Mouse (Mus musculus): ENCODE results near the gene Plcd1. TPM values are rescaled to one million over a fixed set of nuclear protein-coding genes. Genes with fewer than 3 reads are reported as not detected.

The Plcd1 gene
- total RNA-seq (2012; rRNA removed) (not detected in 2 replicates), polyA plus RNA-seq (2012; ENCODE audit: insufficient read depth in 1 of 2, insufficient read length in 2 of 2, low read depth in 1 of 2, low replicate concordance in 2 of 2, missing spikeins in 1 of 2) (under 1 TPM in 1 of 2 experiments, not detected in 1; 0.36 TPM)

GRCm38 (mm10) chr9:119093419-119094295 is at the start of gene Plcd1:
Gene Plcd1 (minus strand): TSS chr9:119093502.
- H3K27me3 ChIP-seq (ENCODE audit: control insufficient read depth in 1 of 2, insufficient read depth in 2 of 2, low read length in 2 of 2): peaks cover 4 to 5% of the 10 kb centered on the region in 2 experiments; a peak in 3 of 4 replicates

GRCm38 (mm10) chr9:119142066-119142465 is 48.8 kb upstream of the Plcd1 start:
- Histone ChIP-seq H3K79me2 (ENCODE audit: control insufficient read depth, insufficient read depth, low read length, poor library complexity) (no peaks in the 10 kb centered on the region), H3K9me3 (replicated peaks; ENCODE audit: insufficient read depth, low read length) (no peaks in the 10 kb centered on the region), H3K27ac (ENCODE audit: control insufficient read depth, low read depth, low read length) (no peak overlapping the region), H3K27me3 (ENCODE audit: control insufficient read depth in 1 of 2, insufficient read depth in 2 of 2, low read length in 2 of 2) (no peaks in the 10 kb centered on the region; a peak in 1 of 4 replicates), H3K36me3 (ENCODE audit: control insufficient read depth in 1 of 2, insufficient read depth in 2 of 2, low read length in 2 of 2) (no peaks in the 10 kb centered on the region), H3K4me3 (ENCODE audit: control insufficient read depth in 1 of 2, insufficient read depth in 1 of 2, low read depth in 2 of 2, low read length in 2 of 2) (no peak overlapping the region), H3K4me1 (ENCODE audit: control insufficient read depth in 1 of 2, insufficient read depth in 2 of 2, low read length in 2 of 2) (no peaks in the 10 kb centered on the region), H3K9ac (ENCODE audit: control insufficient read depth, low read depth, low read length, poor library complexity, severe bottlenecking) (no peak overlapping the region)
- no peak for DNase-seq (ENCODE audit: low read depth, low spot score)
- TF ChIP-seq JUND (IDR thresholded peaks at IDR 0.05; ENCODE audit: low read depth, low read length): no peak
- no peak for TF ChIP-seq MYB (IDR thresholded peaks at IDR 0.05; ENCODE audit: low read depth, low read length)
- TF ChIP-seq GABPA (IDR thresholded peaks at IDR 0.05; ENCODE audit: low read depth, low read length): no peak
- no peak for TF ChIP-seq POLR2AphosphoS5 (IDR thresholded peaks at IDR 0.05; ENCODE audit: borderline replicate concordance, low read depth, low read length)
- no peak for TF ChIP-seq ZMIZ1 (IDR thresholded peaks at IDR 0.05; ENCODE audit: low read depth, low read length)
- no peak for TF ChIP-seq USF1 (IDR thresholded peaks at IDR 0.05; ENCODE audit: low read depth, low read length)
- no peak for TF ChIP-seq POLR2AphosphoS2 (IDR thresholded peaks at IDR 0.05; ENCODE audit: low read length)
- no peak for TF ChIP-seq MXI1 (IDR thresholded peaks at IDR 0.05; ENCODE audit: low read depth, low read length)
- TF ChIP-seq SIN3A (IDR thresholded peaks at IDR 0.05; ENCODE audit: low read length): no peak
- TF ChIP-seq E2F4 (IDR thresholded peaks at IDR 0.05; ENCODE audit: borderline replicate concordance, low read depth, low read length): no peak
- TF ChIP-seq CTCF (IDR thresholded peaks at IDR 0.05 in 2 of 3, conservative IDR thresholded peaks at IDR 0.05 in 1 of 3; ENCODE audit: control insufficient read depth in 1 of 3, insufficient read depth in 1 of 3, low read depth in 2 of 3, low read length in 3 of 3, poor library complexity in 1 of 3, severe bottlenecking in 1 of 3): no peak
- TF ChIP-seq RAD21 (IDR thresholded peaks at IDR 0.05; ENCODE audit: low read depth, low read length): no peak
- TF ChIP-seq TAL1 (IDR thresholded peaks at IDR 0.05; ENCODE audit: low read length): no peak
- no peak for TF ChIP-seq USF2 (IDR thresholded peaks at IDR 0.05; ENCODE audit: borderline replicate concordance in 1 of 2, insufficient read depth in 1 of 2, low read depth in 1 of 2, low read length in 2 of 2)
- TF ChIP-seq KAT2A (conservative IDR thresholded peaks at IDR 0.05; ENCODE audit: low read depth, low read length): no peak
- no peak for TF ChIP-seq TCF12 (IDR thresholded peaks at IDR 0.05; ENCODE audit: low read depth, low read length)
- no peak for TF ChIP-seq UBTF (IDR thresholded peaks at IDR 0.05; ENCODE audit: borderline replicate concordance, insufficient read depth, low read depth, low read length)
- no peak for TF ChIP-seq ZC3H11A (IDR thresholded peaks at IDR 0.05; ENCODE audit: low read depth, low read length)
- no peak for TF ChIP-seq RCOR1 (IDR thresholded peaks at IDR 0.05; ENCODE audit: low read depth, low read length)
- TF ChIP-seq POLR2A (IDR thresholded peaks at IDR 0.05; ENCODE audit: control insufficient read depth in 1 of 2, insufficient read depth in 1 of 2, low read depth in 1 of 2, low read length in 2 of 2, poor library complexity in 1 of 2): no peak

More at GRCm38 (mm10) chr9:119093419-119094295, at the start of gene Plcd1:
- TF ChIP-seq KAT2A (conservative IDR thresholded peaks at IDR 0.05; ENCODE audit: low read depth, low read length) (no peak), RAD21 (IDR thresholded peaks at IDR 0.05; ENCODE audit: low read depth, low read length) (no peak), HCFC1 (IDR thresholded peaks at IDR 0.05; ENCODE audit: low read depth, low read length) (no peak), ZMIZ1 (IDR thresholded peaks at IDR 0.05; ENCODE audit: low read depth, low read length) (no peak), JUND (IDR thresholded peaks at IDR 0.05; ENCODE audit: low read depth, low read length) (no peak), ELF1 (IDR thresholded peaks at IDR 0.05; ENCODE audit: low read depth, low read length) (no peak), ZKSCAN1 (IDR thresholded peaks at IDR 0.05; ENCODE audit: low read depth, low read length) (no peak)
- H3K27ac ChIP-seq (ENCODE audit: control insufficient read depth, low read depth, low read length): no peak within 1 kb of the TSS
- DNase-seq (ENCODE audit: low read depth, low spot score): no peak
- no peaks in the 10 kb centered on the region for H3K79me2 ChIP-seq (ENCODE audit: control insufficient read depth, insufficient read depth, low read length, poor library complexity)
- no peaks in the 10 kb centered on the region for H3K4me1 ChIP-seq (ENCODE audit: control insufficient read depth in 1 of 2, insufficient read depth in 2 of 2, low read length in 2 of 2)
- no peaks in the 10 kb centered on the region for H3K36me3 ChIP-seq (ENCODE audit: control insufficient read depth in 1 of 2, insufficient read depth in 2 of 2, low read length in 2 of 2)
- H3K9me3 ChIP-seq (replicated peaks; ENCODE audit: insufficient read depth, low read length): no peaks in the 10 kb centered on the region
- H3K9ac ChIP-seq (ENCODE audit: control insufficient read depth, low read depth, low read length, poor library complexity, severe bottlenecking): no peak within 1 kb of the TSS
- no peak within 1 kb of the TSS for H3K4me3 ChIP-seq (ENCODE audit: control insufficient read depth in 1 of 2, insufficient read depth in 1 of 2, low read depth in 2 of 2, low read length in 2 of 2)

Measured in MEL (cell line).